Mouse (Mus musculus): Measurements from ENCODE around the gene Wars. TPM values are rescaled to one million over a fixed set of nuclear protein-coding genes. Genes with fewer than 3 reads are reported as not detected.
"Not testable (repeated sequence)": the region's sequence is repeated elsewhere in the genome, so short reads cannot be mapped to it uniquely, and the experiment has no call there.

Gene Wars
- polyA plus RNA-seq, 1 experiment = 65.8 TPM

DNA sequence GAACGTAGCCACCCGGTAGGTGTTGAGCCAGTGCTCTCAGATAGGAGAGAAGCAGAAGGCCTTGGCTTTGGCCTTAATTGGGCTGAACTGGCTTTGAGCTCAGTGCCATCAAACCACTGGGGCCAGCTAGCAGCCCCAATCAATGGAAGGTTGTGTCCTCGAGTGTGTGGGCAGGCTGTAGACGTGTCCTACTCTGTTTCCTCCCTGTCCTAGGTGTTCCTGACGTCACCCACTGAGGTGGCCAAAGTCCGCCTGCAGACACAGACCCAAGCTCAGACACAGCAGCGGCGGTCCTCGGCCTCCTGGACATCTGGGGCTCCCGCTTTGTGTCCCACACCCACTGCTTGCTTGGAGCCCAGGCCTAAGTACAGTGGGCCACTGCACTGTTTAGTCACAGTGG is 38.9 kb downstream of the Wars start:
- Histone ChIP-seq H3K27me3 (ENCODE audit: control insufficient read depth, insufficient read depth, insufficient read length) (no peaks in the 10 kb centered on the region), H3K4me3 (ENCODE audit: insufficient read depth, poor library complexity, severe bottlenecking) (no peak overlapping the region), H3K79me2 (ENCODE audit: control insufficient read depth, insufficient read depth) (no peaks in the 10 kb centered on the region), H3ac (ENCODE audit: control insufficient read depth, insufficient read length, low read depth) (no peak overlapping the region), H3K36me3 (ENCODE audit: control insufficient read depth, insufficient read depth) (no peaks in the 10 kb centered on the region), H3K79me3 (ENCODE audit: low read depth) (no peaks in the 10 kb centered on the region)
- TF ChIP-seq CEBPB (IDR thresholded peaks at IDR 0.05; ENCODE audit: low read depth) (no peak), FOSL1 (IDR thresholded peaks at IDR 0.05; ENCODE audit: insufficient read depth, low read length, poor library complexity, severe bottlenecking) (no peak), CTCF (IDR thresholded peaks at IDR 0.05; ENCODE audit: control insufficient read depth, insufficient read depth, insufficient read length) (no peak), USF1 (IDR thresholded peaks at IDR 0.05; ENCODE audit: low read depth) (no peak), MAX (IDR thresholded peaks at IDR 0.05) (no peak), MYOG (IDR thresholded peaks at IDR 0.05; ENCODE audit: control insufficient read depth, extremely low read depth, insufficient read length) (no peak), MYOD1 (IDR thresholded peaks at IDR 0.05; ENCODE audit: control insufficient read depth, insufficient read length, low read depth) (no peak)

DNA sequence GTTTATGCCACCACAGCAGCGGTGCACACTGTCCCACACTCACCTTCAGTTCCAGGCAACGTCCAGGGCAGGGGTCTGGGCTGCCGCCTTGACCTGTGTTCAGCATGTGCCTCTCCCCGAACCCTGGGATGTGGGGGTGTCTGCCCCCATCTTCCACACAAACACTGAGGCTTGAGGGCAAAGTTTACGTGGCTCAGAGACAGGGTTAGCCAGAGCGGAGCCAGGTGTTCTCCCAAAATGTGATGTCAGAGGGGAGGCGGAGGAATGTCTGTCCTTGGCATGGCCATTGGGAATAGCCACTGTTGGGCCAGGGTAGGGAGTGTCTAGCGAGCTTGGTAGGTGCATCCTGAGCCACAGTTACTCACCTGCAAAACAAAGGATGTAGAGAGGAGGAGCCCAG is 41.2 kb downstream of the Wars start:
- TF ChIP-seq CEBPB (IDR thresholded peaks at IDR 0.05; ENCODE audit: low read depth) (no peak), CTCF (IDR thresholded peaks at IDR 0.05; ENCODE audit: control insufficient read depth, insufficient read depth, insufficient read length) (no peak), MAX (IDR thresholded peaks at IDR 0.05) (no peak), MYOD1 (IDR thresholded peaks at IDR 0.05; ENCODE audit: control insufficient read depth, insufficient read length, low read depth) (no peak), FOSL1 (IDR thresholded peaks at IDR 0.05; ENCODE audit: insufficient read depth, low read length, poor library complexity, severe bottlenecking) (no peak), MYOG (IDR thresholded peaks at IDR 0.05; ENCODE audit: control insufficient read depth, extremely low read depth, insufficient read length) (no peak), USF1 (IDR thresholded peaks at IDR 0.05; ENCODE audit: low read depth) (no peak)
- Histone ChIP-seq H3K79me2 (ENCODE audit: control insufficient read depth, insufficient read depth) (no peaks in the 10 kb centered on the region), H3K36me3 (ENCODE audit: control insufficient read depth, insufficient read depth) (no peaks in the 10 kb centered on the region), H3ac (ENCODE audit: control insufficient read depth, insufficient read length, low read depth) (no peak overlapping the region), H3K79me3 (ENCODE audit: low read depth) (no peaks in the 10 kb centered on the region), H3K27me3 (ENCODE audit: control insufficient read depth, insufficient read depth, insufficient read length) (no peaks in the 10 kb centered on the region), H3K4me3 (ENCODE audit: insufficient read depth, poor library complexity, severe bottlenecking) (no peak overlapping the region)

DNA sequence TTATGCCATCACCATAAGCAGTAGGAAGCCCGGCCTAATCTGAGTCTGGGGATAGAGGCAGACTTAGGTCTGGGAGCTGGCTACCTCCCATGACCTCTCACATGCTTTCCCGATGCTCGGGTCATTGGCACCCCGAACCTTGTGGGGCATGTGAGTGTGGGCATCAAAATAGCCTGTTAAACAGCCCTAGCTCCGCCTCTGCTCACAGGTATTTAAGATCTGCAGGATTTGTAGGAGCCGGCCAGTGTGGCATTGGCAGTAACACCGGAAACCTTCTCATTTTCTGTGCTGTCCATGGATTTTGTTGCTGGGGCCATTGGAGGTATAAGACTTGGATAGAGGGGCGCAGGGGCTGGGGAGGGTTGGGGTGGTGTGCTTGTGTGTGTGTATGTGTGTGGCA is 43.1 kb downstream of the Wars start:
- TF ChIP-seq MYOG (IDR thresholded peaks at IDR 0.05; ENCODE audit: control insufficient read depth, extremely low read depth, insufficient read length) (no peak), CTCF (IDR thresholded peaks at IDR 0.05; ENCODE audit: control insufficient read depth, insufficient read depth, insufficient read length) (no peak), MYOD1 (IDR thresholded peaks at IDR 0.05; ENCODE audit: control insufficient read depth, insufficient read length, low read depth) (no peak), FOSL1 (IDR thresholded peaks at IDR 0.05; ENCODE audit: insufficient read depth, low read length, poor library complexity, severe bottlenecking) (no peak), CEBPB (IDR thresholded peaks at IDR 0.05; ENCODE audit: low read depth) (no peak), MAX (IDR thresholded peaks at IDR 0.05) (no peak), USF1 (IDR thresholded peaks at IDR 0.05; ENCODE audit: low read depth) (no peak)
- no peaks in the 10 kb centered on the region for H3K27me3 ChIP-seq (ENCODE audit: control insufficient read depth, insufficient read depth, insufficient read length)
- no peak overlapping the region for H3K4me3 ChIP-seq (ENCODE audit: insufficient read depth, poor library complexity, severe bottlenecking)
- no peak overlapping the region for H3ac ChIP-seq (ENCODE audit: control insufficient read depth, insufficient read length, low read depth)
- H3K79me2 ChIP-seq (ENCODE audit: control insufficient read depth, insufficient read depth) = no peaks in the 10 kb centered on the region
- no peaks in the 10 kb centered on the region for H3K79me3 ChIP-seq (ENCODE audit: low read depth)
- H3K36me3 ChIP-seq (ENCODE audit: control insufficient read depth, insufficient read depth) = no peaks in the 10 kb centered on the region

DNA sequence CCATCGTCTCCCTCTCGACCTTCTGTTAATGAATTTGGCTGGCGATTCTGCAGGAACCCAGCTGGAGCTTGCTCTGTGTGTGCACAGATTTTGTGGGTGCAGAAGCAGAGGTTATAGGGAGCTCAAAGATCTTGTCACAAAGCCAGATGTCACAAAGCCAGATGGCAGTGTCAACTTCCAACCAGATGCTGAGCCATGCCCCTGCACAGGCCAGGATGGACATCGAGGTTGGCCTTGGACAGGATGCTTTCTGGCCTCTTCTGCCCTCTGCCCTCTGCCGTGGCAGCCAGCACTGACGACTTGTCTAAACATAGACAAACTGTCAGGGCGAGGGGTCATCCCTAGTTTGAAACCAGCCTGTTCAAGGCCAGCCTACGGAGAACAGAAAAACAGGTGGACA is 43.8 kb downstream of the Wars start:
- H3K4me3 ChIP-seq (ENCODE audit: insufficient read depth, poor library complexity, severe bottlenecking) = no peak overlapping the region
- no peak for TF ChIP-seq CEBPB (IDR thresholded peaks at IDR 0.05; ENCODE audit: low read depth)
- TF ChIP-seq CTCF (IDR thresholded peaks at IDR 0.05; ENCODE audit: control insufficient read depth, insufficient read depth, insufficient read length) = no peak
- TF ChIP-seq MAX (IDR thresholded peaks at IDR 0.05) = no peak
- TF ChIP-seq FOSL1 (IDR thresholded peaks at IDR 0.05; ENCODE audit: insufficient read depth, low read length, poor library complexity, severe bottlenecking) = no peak
- no peak for TF ChIP-seq MYOG (IDR thresholded peaks at IDR 0.05; ENCODE audit: control insufficient read depth, extremely low read depth, insufficient read length)
- TF ChIP-seq MYOD1 (IDR thresholded peaks at IDR 0.05; ENCODE audit: control insufficient read depth, insufficient read length, low read depth) = no peak
- TF ChIP-seq USF1 (IDR thresholded peaks at IDR 0.05; ENCODE audit: low read depth) = no peak
- no peaks in the 10 kb centered on the region for H3K79me3 ChIP-seq (ENCODE audit: low read depth)
- H3ac ChIP-seq (ENCODE audit: control insufficient read depth, insufficient read length, low read depth) = no peak overlapping the region
- no peaks in the 10 kb centered on the region for H3K79me2 ChIP-seq (ENCODE audit: control insufficient read depth, insufficient read depth)
- H3K36me3 ChIP-seq (ENCODE audit: control insufficient read depth, insufficient read depth) = no peaks in the 10 kb centered on the region
- H3K27me3 ChIP-seq (ENCODE audit: control insufficient read depth, insufficient read depth, insufficient read length) = no peaks in the 10 kb centered on the region

DNA sequence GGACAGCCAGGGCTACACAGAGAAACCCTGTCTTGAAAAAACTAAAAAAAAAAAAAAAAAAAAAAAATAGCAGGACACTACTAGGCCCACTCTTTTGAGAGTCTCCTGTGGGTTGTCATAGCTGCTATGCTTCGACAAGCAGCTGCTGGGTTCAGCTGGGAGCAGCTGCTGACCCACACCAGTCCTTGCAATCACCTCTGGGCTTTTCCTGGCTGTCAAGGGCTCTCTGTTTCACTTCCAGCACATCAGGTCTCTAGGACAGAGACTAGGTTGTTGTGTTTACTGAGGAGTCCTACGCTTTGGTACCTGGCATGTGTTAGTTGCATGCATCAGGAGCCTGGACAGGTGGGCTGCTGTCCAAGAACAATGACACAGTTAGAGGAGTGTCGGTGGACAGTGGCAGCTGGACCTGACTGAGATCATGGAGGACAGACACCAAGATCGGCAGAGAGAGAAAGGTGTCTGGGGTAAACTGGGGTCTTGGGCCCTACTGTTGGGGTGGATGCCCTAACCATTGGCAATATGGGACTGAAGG is 44.4 kb downstream of the Wars start:
- H3K36me3 ChIP-seq (ENCODE audit: control insufficient read depth, insufficient read depth) = no peaks in the 10 kb centered on the region
- H3K27me3 ChIP-seq (ENCODE audit: control insufficient read depth, insufficient read depth, insufficient read length) = no peaks in the 10 kb centered on the region
- TF ChIP-seq CTCF (IDR thresholded peaks at IDR 0.05; ENCODE audit: control insufficient read depth, insufficient read depth, insufficient read length) (no peak), MYOG (IDR thresholded peaks at IDR 0.05; ENCODE audit: control insufficient read depth, extremely low read depth, insufficient read length) (no peak), MYOD1 (IDR thresholded peaks at IDR 0.05; ENCODE audit: control insufficient read depth, insufficient read length, low read depth) (no peak), USF1 (IDR thresholded peaks at IDR 0.05; ENCODE audit: low read depth) (no peak), MAX (IDR thresholded peaks at IDR 0.05) (no peak), FOSL1 (IDR thresholded peaks at IDR 0.05; ENCODE audit: insufficient read depth, low read length, poor library complexity, severe bottlenecking) (no peak), CEBPB (IDR thresholded peaks at IDR 0.05; ENCODE audit: low read depth) (no peak)
- no peak overlapping the region for H3ac ChIP-seq (ENCODE audit: control insufficient read depth, insufficient read length, low read depth)
- H3K4me3 ChIP-seq (ENCODE audit: insufficient read depth, poor library complexity, severe bottlenecking) = no peak overlapping the region
- no peaks in the 10 kb centered on the region for H3K79me2 ChIP-seq (ENCODE audit: control insufficient read depth, insufficient read depth)
- no peaks in the 10 kb centered on the region for H3K79me3 ChIP-seq (ENCODE audit: low read depth)

DNA sequence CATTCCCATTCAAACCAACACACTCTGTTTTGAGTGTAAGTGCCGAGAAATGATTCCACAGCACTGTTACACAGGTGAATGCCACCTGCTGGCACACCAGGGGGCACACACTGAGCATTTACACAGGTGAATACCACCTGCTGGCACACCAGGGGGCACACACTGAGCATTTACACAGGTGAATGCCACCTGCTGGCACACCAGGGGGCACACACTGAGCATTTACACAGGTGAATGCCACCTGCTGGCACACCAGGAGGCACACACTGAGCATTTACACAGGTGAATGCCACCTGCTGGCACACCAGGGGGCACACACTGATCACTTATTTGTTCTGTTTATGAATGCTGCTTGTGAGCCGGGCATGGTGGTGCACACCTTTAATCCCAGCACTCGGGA is 45.9 kb downstream of the Wars start:
- H3K79me2 ChIP-seq (ENCODE audit: control insufficient read depth, insufficient read depth); H3ac ChIP-seq (ENCODE audit: control insufficient read depth, insufficient read length, low read depth); H3K79me3 ChIP-seq (ENCODE audit: low read depth); H3K4me3 ChIP-seq (ENCODE audit: insufficient read depth, poor library complexity, severe bottlenecking); H3K27me3 ChIP-seq (ENCODE audit: control insufficient read depth, insufficient read depth, insufficient read length); H3K36me3 ChIP-seq (ENCODE audit: control insufficient read depth, insufficient read depth): not testable (repeated sequence)
